Mouse (Mus musculus) kidney, postnatal 4 days (tissue): ENCODE measurements at regions not wholly inside any gene's neighbourhood (a gene's known extent, or its start where the extent isn't known, plus 50 kb on each side); places are given as distances from the start of the nearest gene placed in this dataset.

ENCODE experiments used
- DNase-seq, 2 experiments: peaks; one replicate each; pipeline ENCODE4 v3.0.0; 2021; ENCODE audit warnings: mixed read lengths in 2 of 2

DNA sequence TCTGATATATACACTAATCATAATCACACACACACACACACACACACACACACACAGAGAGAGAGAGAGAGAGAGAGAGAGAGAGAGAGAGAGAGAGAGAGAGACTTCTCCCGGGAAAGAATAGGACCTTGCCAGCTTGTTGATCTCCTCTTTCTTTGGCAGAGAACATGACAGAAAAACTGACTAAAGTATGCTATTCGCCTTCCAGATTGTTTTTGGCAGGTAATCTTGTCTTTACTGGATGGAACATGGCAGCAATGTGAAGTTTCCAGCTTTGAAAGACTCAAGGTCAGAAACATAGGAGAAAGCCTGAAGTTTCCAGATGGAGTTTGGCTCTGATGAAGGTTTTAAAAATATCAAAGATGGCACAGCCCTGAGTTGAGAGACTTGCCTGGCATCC is 87.8 kb upstream of the Cpm start:
- no peak for DNase-seq

DNA sequence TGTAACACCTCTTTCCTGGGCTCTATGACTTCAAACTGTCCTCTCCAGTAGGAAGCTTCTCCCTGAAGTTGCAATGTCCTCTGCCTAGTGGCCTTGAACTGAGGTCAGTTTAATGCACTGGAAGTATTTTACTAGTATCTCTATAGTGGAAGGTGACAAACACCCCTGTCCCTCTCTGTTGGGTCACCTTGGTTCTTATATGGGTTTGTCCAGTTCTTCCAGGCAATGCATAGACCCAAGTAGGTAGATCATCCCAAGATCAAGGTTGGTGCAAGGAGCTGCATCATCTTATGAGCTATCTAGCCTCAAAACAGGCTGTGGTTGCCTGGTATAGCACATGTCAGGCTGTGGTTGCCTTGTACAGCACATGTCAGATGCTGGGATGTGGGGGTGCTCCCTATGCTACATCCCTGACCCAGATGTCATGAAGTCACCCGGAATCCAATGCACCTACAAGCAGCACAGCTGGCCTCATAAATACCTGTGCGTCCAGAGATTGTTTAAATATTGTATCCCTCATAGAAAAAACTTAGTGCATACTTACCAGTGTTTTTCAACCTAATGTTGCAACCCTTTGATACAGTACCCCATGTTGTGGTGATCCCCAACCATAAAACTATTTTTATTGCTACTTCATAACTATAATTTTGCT is 88.4 kb upstream of the Cpm start:
- DNase-seq, result no peak

DNA sequence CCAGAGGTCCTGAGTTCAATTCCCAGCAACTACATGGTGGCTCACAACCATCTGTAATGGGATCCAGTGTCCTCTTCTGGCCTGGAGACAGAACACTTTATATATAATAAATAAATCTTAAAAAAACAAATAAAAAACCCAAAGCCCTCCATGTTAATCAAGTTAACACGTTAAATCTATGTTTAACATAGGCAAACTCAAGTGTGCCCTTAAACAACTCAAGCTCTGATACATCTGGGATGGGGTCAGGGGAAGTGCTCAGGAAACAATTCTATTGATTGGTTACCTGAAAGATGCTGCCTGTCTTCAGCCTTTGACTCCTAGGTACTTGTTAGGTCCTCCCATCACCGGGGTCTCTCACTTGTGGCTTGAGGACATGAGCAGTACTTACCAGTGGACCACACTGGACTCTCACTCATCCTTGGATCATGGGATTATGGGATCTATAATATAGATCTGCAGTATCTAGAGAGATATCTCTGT is 89.1 kb upstream of the Cpm start:
- no peak for DNase-seq

DNA sequence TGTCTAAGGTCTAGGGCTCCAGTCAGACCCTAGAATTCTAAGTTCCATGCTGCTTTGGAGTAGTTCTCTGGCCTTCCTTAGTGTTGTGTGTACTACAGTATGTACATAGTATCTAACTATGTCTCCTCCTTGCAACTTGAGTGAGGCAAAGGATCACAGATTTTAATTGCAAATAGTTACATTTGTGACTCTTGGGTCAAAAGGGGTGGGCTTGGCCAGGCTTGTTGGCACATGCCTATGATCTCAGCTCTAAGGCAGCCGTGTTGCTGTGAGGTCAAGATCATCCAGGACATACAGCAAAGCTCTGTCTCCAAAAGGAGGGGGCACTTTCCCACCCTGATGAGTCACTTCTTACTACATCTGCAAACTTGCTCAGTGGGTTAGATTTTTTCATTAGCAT is 89.8 kb upstream of the Cpm start:
- no peak for DNase-seq

DNA sequence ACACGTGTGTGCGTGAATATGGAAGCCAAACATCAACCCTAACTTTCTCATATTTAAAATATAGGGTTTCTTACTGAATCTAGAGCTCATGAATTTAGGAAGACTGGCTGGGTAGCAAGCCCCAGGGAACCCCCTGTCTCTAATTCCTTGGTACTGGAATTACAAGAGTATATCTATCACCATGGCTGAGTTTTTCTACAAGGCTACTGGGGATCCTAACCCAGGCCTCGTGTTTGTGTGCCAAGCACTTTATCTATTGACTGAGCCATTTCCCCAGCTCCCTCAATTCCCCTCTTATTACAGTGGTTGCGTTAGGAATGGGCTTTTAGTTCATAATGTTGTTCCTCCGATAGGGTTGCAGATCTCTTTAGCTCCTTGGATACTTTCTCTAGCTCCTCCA is 90.6 kb upstream of the Cpm start:
- no peak for DNase-seq

DNA sequence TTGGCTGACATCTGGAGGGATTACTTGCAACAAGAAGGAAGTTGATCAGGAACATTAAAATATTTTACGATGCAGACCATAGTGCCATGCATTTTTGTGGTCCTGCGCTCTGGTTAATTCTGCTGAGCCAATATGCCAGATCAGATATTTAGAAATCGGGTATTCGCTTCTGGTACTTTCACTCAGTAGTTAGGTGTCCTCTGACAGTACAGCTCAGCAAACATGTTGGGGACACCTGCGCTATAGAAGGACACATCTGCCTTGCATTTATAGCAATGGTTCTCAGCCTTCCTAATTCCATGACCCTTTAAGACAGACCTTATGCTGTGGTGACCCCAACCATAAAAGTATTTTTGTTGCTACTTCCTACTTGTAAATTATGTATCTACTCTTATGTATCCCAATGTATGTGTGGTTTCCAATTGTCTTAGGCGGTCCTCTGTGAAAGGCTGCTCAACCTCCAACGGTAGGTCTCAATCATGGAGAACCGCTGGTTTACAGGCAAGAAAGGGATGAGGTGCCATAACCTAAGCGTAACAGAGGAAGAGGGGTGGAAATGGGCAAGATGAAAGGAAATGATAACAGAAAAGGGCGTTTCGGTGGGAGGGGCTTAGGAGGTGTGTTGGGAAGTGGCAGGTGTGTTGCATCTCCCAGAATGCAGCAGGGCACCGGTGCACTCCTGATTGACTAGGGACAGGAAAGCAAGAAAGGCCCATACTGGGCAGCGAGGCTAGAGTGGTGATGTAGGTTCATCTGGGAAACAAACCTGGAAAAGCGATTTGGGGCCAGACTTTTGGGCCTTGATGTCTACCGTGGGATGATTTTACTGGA is 92.3 kb upstream of the Cpm start:
- no peak for DNase-seq

DNA sequence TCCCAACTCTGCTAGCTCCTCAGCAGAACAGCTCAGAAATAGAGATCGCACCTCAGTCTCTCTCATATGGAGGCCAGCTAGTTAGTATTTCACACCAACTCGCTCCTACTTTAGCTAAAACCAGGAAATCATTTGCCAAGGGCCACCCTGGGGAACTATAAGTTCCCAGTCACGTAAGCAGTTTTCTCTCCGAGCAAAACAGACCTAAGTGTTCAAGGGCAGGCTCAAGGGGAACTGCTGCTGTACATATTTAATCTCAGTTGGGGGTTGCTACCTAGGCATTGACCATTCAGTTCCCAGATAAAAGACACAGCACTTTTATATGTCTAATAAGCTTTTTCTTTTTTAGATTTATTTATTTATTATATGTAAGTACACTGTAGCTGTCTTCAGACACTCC is 93.5 kb upstream of the Cpm start:
- DNase-seq, result no peak

DNA sequence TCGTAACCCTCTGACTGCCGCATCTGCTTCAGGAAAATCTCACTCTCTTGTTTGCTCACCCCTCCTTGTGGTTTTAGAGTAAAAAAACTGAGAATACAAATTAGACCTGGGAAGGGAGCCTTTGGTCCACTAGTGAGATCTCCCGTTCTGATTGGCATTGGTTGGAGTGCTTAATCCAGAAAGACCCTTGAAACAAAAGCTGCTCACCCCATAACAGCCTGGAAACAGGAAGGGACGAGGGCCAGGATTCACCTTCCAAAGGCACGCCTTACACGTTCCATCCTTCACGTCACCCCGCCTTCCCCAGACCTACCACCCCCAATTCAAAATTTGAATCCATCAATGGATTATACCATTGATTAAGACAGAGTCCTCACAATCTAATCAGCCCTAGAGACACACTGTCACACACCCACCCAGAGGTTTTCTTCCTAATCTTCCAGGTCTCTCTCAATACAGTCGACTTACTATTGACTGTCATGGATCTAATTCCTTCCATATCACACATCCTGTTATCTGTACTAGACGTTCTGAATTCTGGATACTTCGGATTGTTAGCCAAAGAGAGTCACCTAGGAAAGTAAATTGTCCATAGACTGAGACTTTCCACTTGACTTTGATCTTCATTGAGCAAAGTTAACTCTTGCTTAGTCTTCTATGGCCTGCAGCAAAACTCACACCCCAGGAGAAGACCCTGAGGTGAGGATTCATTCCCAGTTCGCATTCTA is 94.1 kb upstream of the Cpm start:
- no peak for DNase-seq

DNA sequence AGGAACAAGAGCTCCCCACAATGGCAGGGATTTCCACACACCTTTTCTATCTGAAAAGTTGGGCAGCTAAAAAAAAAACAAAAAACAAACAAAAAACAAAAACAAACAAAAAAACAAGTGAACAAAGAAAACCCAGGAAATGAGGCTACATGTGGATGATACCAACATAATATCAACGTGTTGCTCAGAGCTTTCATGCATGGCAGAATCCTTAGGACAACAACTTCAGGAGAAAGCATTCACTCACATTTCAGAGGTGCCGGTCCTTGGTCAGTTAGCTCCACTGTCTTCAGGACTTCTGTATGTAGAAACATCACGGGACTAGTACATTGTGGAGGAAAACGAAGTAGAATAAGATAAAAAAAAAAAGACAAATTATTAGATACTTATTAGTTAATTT is 94.8 kb upstream of the Cpm start:
- DNase-seq, result no peak

DNA sequence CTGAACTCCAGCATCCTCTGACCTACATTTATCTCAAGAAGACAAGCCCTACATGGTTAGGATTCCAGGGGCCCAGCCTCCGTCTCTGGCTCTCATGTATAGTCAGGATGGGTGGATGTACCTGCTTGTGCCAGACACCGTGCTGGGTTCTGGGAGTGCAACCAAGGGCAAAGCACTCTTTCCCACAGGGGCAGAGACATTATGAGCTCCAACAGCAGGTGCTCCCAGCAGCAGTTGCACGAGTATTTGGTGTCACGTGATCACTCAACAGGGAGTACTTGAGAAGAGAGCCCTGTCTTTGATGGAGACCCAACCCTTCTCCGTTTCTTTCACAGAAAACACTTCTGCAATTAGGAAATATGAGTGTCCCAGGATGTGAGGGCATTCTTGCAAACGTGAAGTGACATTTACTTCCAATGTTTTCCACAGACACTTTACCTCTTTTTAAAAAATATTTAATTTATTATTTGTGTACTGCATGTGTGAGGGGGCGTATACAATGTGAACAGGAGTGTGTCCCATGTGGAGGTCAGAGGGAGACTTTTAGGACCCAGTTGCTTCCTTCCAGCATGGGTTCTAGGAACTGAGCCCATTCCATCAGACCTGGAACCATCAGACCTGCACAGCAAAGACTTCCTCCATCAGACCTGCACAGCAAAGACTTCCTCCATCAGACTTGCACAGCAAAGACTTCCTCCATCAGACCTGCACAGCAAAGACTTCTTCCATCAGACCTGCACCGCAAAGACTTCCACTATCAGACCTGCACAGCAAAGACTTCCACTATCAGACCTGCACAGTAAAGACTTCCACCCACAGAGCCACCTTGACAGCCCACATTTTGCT is 95.5 kb upstream of the Cpm start:
- DNase-seq, result no peak

DNA sequence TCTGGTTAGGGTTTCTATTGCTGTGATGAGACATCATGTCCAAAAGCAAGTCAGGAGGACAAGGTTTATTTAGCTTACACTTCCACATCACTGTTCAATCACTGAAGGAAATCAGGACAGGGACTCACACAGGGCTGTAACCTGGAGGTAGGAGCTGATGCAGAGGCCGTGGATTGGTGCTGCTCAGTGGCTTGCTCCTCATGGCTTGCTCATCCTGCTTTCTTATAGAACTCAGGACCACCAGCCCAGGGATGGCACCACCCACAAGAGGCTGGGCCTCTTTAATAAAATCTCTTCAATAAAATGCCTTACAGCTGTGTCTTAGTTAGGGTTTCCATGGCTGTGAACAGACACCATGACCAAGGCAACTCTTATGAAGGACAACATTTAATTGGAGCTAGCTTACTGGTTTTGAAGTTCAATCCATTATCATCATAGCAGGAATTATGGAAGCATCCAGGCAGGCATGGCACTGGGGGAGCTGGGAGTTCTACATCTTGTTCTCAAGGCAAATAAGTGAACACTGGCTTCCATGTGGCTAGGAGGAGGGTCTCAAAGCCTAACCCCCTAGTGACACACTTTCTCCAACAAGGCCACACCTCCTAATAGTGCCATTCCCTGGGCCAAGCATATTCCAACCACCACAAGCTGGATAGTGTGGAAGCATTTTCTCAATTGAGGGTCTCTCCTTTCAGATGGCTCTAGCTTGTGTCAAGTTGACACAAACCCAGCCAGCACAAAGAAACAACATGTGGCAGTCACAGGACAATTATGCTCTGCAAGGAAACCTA is 96.4 kb upstream of the Cpm start:
- DNase-seq, result no peak

DNA sequence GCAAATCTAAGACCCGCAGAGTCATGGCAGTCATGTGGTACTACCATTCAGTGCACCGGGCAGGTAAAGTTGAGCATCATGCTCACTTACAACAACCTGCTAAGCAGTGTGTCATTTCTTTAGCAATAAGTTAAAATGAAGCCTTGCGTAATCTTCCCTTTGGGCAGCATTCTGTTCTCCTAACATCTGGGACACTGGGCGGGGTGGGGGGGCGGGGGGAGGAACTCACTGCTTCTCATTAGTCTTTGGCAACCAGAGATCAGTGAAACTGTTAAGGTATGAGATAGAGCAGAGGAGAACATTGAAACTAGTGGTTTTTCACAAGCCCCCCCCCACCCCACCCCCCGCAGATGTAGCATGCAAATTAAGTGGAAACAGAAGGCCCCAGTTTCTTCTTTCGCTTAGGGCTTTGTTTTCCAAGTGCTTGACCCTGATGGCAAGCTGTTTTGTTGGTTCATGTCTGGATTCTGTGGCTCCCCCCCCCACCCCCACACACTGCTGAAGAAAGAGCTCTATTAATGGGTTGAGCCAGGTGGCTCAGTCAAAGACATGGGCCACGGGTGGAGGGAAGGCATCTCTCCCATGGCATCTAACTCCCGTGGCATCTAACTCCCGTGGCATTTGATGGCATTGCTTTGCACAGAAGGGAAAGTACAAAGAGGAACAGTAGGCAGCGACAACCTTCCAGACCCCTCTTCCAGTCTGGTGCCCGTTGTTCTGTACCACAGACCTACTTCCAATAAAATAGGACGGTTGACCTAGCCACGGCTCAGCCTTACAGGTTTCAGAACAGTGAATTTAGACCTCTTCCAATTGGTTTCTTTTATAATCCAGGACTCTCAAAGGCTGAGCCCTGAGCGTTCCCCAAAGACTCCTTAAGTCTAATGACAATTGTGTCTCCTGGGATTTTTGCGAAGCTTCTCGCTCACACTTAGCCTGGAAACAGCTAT is 97.2 kb upstream of the Cpm start:
- no peak for DNase-seq

DNA sequence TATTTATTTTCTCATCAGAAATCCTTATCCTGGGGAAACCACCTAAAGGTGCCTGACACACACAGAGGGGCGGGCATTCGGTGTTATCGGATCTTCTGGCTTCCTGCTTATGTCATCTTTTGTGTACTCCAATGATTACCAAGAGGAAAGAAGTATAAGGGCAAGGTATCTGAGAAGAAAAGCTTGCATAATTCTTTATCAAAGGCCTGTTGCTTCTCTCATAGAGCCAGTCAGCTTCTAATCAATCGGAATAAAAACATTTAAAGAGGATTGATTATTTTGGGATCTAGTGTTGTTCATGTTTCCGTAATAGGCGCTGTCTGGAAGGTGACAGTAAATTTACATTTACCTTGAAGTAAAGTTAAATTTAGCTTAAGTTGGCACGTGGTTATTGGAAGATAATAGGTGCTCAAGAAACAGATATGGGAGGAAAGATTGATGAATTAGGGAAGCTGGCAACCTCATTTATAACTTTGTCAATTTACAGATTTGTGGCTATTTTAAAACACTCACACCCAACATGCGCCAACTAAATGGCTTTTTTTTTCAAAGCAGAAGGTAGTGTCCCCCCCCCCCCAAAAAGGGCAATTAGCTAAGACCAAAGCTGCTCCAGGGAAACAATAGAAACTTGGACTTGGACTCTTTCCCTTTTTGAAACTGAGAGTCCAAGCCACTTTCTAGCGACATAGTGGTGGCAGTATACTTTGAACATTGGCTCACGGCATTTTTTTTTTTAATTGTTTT is 98.3 kb upstream of the Cpm start:
- DNase-seq, result no peak

DNA sequence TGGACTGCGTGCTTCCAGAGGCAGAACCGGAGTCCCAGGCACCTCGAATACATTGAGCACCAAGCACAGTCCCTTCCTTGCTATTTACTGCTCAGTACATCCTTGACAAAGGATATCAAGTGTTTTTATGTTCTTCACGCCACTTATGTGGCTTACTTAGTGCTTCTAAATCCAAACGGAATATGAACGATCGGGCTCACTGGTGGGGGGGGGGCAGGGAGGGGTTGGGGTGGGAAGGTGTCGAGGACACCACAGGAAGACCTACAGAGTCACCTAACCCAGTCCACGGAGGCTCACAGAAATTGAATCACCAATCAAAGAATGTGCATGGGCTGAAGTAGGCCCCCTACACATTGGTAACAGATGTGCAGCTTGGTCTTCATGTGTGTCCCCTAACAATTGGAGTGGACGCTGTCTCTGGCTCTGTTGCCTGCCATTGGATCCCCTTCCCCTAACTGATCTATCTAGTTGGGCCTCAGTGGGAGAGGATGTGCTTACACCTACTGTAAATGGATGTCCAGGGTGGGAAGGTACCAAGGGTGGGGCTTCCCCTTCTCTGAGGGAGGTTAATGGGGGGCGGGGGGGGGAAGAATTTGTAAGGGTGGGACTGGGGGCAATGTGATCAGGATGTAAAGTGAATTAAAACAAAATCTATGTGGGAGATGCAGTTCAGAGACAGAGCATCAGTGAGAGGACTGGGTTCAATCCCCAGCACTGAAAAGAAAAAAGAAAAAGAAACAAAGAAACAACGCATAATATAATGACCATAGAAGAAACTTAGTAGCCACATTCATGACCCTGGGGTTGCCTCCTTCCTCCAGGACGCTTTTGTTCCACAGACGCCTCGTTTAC is 99.1 kb upstream of the Cpm start:
- no peak for DNase-seq

DNA sequence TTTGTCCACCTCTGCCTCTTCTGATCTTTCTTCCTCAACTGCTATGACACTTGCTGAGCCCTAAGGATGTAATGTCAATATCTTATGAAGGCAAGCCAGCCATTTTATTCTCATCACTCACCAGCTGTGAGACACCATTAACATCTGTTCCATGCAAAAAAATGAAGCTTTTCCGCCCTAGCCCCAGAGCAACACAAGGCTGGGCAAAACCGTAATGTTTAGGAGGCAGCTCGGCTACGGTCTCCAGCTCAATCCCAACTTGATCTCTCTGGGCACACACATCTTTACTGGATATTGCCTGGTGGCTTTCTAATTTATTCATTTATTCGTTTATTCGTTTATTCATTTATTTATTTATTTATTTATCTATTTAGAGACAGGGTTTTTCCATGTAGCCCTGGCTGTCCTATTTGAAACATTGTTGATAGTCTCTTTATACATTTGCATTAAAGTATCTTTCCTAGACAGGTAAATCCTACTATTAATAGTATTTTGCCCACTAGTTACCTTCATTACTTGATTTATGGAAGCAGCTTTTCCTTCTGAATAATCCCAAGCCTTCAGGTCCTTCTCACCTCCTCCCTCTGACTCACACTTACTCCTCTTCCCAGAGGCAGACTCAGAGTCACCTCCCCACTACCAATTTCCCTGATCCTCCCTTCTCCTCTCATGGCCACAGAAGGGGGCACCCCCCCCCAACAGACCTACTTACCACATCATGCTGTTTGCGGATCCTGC is 99.9 kb upstream of the Cpm start:
- DNase-seq, result no peak

DNA sequence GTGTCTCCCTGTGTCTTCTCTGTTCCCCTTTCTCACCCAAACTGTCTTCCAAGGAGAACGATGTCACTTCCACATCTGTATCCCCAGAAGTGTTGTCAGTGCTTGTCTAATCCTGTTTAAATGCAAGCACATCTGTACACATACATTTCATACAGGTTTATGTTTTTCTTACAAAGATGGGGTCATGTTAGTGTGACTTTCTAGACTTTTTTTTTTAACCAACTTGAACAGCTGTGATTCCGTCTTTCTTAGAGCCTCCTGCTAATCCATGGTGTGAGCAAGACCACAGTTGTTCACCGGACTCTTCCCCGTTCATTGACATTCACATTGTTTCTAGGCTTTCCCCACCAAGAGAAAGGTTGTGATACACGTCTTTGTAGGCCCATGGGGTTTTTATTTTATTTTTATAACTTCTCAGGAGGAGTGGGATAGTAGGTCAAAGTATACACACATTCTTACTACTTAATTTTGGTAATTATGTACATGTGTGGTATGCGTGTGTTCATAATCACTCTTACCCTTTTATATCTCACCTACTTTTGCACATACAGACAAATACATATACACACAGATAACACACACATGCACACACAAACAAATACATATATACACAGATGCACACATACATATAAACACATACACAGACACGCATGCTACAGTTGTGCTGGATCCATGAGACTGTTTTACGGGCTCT is 100.6 kb upstream of the Cpm start:
- DNase-seq, result no peak

DNA sequence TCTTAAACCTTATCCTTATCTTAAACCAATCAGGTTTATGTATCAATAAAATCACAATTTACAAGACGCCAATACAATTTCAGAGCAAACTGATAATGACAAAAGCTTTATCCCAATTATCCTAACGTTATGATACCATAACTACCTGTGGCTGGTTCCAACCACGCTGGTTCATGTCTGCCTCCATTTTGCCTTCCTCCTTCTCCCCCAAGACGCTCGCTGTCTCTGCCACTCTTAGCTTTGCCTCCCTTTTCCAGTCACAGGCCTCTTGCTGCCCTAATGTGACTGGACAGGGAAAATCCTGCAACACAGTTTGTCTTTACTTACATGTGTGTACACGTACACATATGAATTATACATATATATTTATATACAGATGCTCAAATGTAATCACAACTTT is 101.3 kb upstream of the Cpm start:
- no peak for DNase-seq

DNA sequence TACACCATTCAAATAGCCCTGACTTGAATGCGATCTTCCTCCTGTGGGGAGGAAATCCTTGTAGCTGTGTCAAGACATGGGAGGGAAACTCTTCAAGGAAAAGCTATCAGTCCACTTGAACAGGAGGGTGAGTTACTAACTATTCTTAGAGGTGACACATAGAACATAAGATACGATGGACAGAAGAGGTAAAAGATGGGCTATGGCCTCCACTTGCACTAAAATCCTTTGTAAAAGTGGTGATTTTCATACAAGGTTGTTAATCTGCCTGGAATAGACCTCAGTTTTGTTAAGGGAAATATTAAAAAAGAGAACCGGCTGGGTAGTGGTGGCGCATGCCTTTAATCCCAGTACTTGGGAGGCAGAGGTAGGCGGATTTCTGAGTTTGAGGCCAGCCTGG is 102.1 kb upstream of the Cpm start:
- DNase-seq, result no peak
